Mouse (Mus musculus): ENCODE data around the gene Pi4ka. TPM values are rescaled to one million over a fixed set of nuclear protein-coding genes. Genes with fewer than 3 reads are reported as not detected.

The Pi4ka gene
- polyA plus RNA-seq, 1 experiment: 46.1 TPM

DNA sequence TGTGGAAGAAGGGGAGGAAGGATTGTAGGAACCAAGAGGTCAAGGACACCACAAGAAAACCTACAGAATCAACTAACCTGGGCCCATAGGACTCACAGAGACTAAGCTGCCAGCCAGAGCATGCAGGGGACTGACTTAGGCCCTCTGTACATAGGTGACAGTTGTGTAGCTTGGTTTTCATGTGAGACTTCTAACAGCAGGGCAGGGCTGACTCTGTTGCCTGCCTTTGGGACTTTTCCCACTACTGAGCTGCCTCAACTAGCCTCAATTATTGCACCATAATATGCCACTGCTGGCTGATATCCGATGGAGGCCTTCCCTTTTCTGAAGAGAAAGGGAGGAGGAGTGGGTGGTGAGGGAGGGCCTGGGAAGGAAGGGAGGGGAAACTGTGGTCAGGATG, 59.3 kb downstream of the Pi4ka start:
- H3K27ac ChIP-seq (ENCODE audit: control insufficient read depth, insufficient read depth, low read depth, low read length, poor library complexity): no peak overlapping the region
- no peaks in the 10 kb centered on the region for H3K4me1 ChIP-seq (ENCODE audit: control insufficient read depth, insufficient read depth, low read length)
- 36% methylated on average over 1 of the region's 1 CpGs for WGBS
- TF ChIP-seq POLR2A (IDR thresholded peaks at IDR 0.05; ENCODE audit: borderline replicate concordance, control insufficient read depth, low read depth, low read length) (no peak), CTCF (IDR thresholded peaks at IDR 0.05; ENCODE audit: control insufficient read depth, insufficient read depth, low read length) (no peak)
- no peak overlapping the region for H3K4me3 ChIP-seq (replicated peaks; ENCODE audit: control insufficient read depth, low read depth, low read length)

DNA sequence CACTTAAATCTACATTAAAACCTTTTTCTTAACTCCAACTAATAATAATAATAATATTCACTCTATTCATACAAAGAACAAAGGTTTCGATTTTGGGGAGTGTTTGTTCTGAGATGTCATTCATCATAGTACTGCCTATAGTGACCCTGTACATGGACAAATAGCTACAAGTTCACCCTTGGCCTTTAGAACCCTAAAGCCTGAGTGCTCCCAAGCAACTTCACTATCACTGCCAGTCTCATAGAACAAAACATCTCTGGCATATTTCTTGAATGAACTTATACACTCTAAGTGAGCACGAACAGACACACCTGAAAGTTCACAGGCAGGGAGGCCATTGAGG, 60.3 kb downstream of the Pi4ka start:
- no peak for TF ChIP-seq CTCF (IDR thresholded peaks at IDR 0.05; ENCODE audit: control insufficient read depth, insufficient read depth, low read length)
- TF ChIP-seq POLR2A (IDR thresholded peaks at IDR 0.05; ENCODE audit: borderline replicate concordance, control insufficient read depth, low read depth, low read length): no peak
- H3K27ac ChIP-seq (ENCODE audit: control insufficient read depth, insufficient read depth, low read depth, low read length, poor library complexity): no peak overlapping the region
- H3K4me3 ChIP-seq (replicated peaks; ENCODE audit: control insufficient read depth, low read depth, low read length): no peak overlapping the region
- WGBS: 81% methylated on average over 2 of the region's 2 CpGs
- no peaks in the 10 kb centered on the region for H3K4me1 ChIP-seq (ENCODE audit: control insufficient read depth, insufficient read depth, low read length)

DNA sequence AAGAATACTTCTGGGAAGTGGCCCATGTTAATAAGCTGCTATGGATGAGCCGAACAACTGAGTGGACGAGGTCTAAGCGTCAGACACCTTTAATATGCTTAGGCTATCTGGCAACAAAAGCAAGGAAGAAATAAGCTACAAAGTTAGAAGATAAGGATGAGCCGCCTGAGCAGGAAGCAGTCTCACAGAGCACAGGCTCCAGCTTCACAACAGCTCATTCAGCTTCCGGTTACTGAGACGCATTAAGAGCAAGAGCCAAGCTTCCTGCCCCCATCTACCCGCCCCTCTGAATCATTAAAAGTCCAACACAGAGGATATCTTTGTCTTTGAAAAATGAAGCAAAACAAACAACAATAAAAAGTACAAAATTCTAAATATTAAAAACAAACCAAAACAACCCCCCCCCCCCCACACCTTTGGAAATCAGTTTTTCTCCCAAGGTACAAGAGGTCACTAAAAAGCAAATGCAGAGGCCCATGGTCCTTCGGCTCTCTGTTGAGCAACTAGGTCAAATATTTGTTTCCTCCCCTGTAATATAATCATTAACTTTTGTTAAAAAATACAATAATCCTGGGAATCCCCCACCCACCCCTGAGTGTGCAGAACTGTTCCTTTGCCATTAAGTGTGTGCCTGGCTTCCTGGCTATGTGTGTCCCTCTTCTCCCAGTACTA, 60.8 kb downstream of the Pi4ka start:
- H3K4me1 ChIP-seq (ENCODE audit: control insufficient read depth, insufficient read depth, low read length): no peaks in the 10 kb centered on the region
- WGBS: 88% methylated on average over 8 of the region's 8 CpGs
- TF ChIP-seq POLR2A (IDR thresholded peaks at IDR 0.05; ENCODE audit: borderline replicate concordance, control insufficient read depth, low read depth, low read length) (no peak), CTCF (IDR thresholded peaks at IDR 0.05; ENCODE audit: control insufficient read depth, insufficient read depth, low read length) (no peak)
- no peak overlapping the region for H3K27ac ChIP-seq (ENCODE audit: control insufficient read depth, insufficient read depth, low read depth, low read length, poor library complexity)
- H3K4me3 ChIP-seq (replicated peaks; ENCODE audit: control insufficient read depth, low read depth, low read length): no peak overlapping the region

DNA sequence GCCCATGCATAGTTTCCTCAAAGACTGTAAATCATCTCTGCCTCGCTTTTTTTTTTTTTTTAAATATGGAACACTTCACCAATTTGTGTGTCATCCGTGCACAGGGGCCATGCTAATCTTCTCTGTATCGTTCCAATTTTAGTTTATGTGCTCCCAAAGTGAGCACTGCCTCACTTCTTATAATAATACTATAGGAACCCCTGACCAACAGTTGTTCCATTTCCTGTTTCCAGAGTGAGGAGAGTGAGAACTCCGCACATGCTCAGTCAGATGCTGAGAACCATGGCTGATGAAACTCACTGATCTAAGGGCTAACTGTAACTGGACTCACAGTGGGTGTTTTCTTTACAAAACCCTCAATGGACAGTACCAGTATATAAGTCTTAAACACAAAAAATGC, 64.3 kb downstream of the Pi4ka start:
- TF ChIP-seq POLR2A (IDR thresholded peaks at IDR 0.05; ENCODE audit: borderline replicate concordance, control insufficient read depth, low read depth, low read length): no peak
- no peak for TF ChIP-seq CTCF (IDR thresholded peaks at IDR 0.05; ENCODE audit: control insufficient read depth, insufficient read depth, low read length)
- H3K4me1 ChIP-seq (ENCODE audit: control insufficient read depth, insufficient read depth, low read length): no peaks in the 10 kb centered on the region
- no peak overlapping the region for H3K4me3 ChIP-seq (replicated peaks; ENCODE audit: control insufficient read depth, low read depth, low read length)
- 82% methylated on average over 4 of the region's 4 CpGs for WGBS
- H3K27ac ChIP-seq (ENCODE audit: control insufficient read depth, insufficient read depth, low read depth, low read length, poor library complexity): no peak overlapping the region

DNA sequence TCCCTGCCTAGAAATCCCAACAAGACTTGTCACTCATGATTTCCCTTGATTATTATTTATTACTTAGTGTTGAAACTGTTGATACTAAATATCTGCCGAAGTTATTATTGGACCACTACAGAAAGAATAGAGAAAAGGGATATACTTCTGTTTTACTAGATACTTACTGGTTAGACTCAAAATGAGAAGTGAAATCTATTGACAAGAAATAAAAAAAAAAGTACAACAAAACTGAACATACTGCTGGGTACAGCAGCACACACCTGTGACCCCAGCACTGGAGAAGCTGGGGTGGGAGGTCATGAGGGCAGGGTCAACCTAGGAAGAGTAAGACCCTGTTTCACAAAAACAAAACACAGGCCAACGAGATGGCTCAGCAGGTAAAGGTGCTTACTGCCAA, 65.4 kb downstream of the Pi4ka start:
- Histone ChIP-seq H3K4me1 (ENCODE audit: control insufficient read depth, insufficient read depth, low read length) (no peaks in the 10 kb centered on the region), H3K4me3 (replicated peaks; ENCODE audit: control insufficient read depth, low read depth, low read length) (no peak overlapping the region), H3K27ac (ENCODE audit: control insufficient read depth, insufficient read depth, low read depth, low read length, poor library complexity) (no peak overlapping the region)
- TF ChIP-seq CTCF (IDR thresholded peaks at IDR 0.05; ENCODE audit: control insufficient read depth, insufficient read depth, low read length) (no peak), POLR2A (IDR thresholded peaks at IDR 0.05; ENCODE audit: borderline replicate concordance, control insufficient read depth, low read depth, low read length) (no peak)
- 86% methylated on average over 2 of the region's 2 CpGs for WGBS

DNA sequence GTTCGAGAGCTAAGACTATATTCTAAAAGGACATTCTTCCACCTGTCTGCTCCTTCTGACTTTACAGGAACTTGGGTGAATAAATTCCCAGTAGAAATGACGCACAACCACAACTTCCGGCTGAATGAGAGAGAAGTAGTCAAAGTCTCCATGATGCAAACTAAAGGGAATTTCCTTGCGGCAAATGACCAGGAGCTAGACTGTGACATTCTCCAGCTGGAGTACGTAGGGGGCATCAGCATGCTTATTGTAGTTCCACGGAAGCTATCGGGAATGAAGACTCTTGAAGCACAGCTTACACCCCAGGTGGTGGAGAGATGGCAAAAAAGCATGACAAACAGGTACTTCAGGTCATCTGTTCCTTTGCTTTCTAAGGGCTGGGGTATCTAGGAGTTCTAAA, 66.4 kb downstream of the Pi4ka start:
- WGBS: 92% methylated on average over 7 of the region's 7 CpGs
- no peaks in the 10 kb centered on the region for H3K4me1 ChIP-seq (ENCODE audit: control insufficient read depth, insufficient read depth, low read length)
- TF ChIP-seq POLR2A (IDR thresholded peaks at IDR 0.05; ENCODE audit: borderline replicate concordance, control insufficient read depth, low read depth, low read length) (no peak), CTCF (IDR thresholded peaks at IDR 0.05; ENCODE audit: control insufficient read depth, insufficient read depth, low read length) (no peak)
- no peak overlapping the region for H3K4me3 ChIP-seq (replicated peaks; ENCODE audit: control insufficient read depth, low read depth, low read length)
- no peak overlapping the region for H3K27ac ChIP-seq (ENCODE audit: control insufficient read depth, insufficient read depth, low read depth, low read length, poor library complexity)

DNA sequence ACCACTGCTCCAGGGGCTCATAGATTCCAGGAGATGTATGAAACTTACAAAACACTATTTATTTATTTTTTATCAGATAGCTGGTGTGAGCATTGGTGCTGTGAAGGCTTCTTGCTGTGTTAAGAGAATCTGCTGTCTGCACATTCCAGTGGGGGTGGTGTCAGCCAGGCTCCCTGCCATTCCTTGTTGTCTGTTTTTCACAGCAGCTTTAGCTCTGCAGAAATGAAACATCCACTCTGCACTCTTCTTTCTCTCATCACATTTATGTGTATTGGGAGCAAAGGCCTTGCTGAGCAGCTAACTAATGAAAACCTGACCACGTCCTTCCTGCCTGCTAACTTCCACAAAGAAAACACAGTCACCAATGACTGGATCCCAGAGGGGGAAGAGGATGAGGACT, 70.0 kb downstream of the Pi4ka start:
- TF ChIP-seq POLR2A (IDR thresholded peaks at IDR 0.05; ENCODE audit: borderline replicate concordance, control insufficient read depth, low read depth, low read length) (no peak), CTCF (IDR thresholded peaks at IDR 0.05; ENCODE audit: control insufficient read depth, insufficient read depth, low read length) (no peak)
- no peak overlapping the region for H3K4me3 ChIP-seq (replicated peaks; ENCODE audit: control insufficient read depth, low read depth, low read length)
- no peaks in the 10 kb centered on the region for H3K4me1 ChIP-seq (ENCODE audit: control insufficient read depth, insufficient read depth, low read length)
- H3K27ac ChIP-seq (ENCODE audit: control insufficient read depth, insufficient read depth, low read depth, low read length, poor library complexity): no peak overlapping the region
- WGBS: 65% methylated on average over 1 of the region's 1 CpGs

DNA sequence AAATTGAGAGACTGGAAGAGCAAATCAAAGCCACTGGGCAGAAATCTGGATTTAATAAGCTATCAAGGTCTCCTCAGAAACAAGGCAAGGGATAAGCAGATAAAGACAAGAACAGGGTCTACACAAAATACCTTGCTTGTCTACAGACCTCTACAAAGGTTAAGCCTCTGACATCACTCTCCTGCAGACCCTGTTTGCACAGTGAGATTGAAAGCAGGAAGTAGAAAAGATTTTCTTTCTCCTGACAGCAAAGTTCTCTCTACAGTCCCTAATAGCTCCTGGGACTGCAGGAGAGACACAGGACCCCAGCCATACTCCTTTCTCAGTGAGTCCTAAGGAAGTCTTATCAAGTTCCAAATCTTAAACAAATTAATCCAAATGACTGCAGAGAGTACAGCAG, 71.5 kb downstream of the Pi4ka start:
- no peaks in the 10 kb centered on the region for H3K4me1 ChIP-seq (ENCODE audit: control insufficient read depth, insufficient read depth, low read length)
- H3K4me3 ChIP-seq (replicated peaks; ENCODE audit: control insufficient read depth, low read depth, low read length): no peak overlapping the region
- TF ChIP-seq POLR2A (IDR thresholded peaks at IDR 0.05; ENCODE audit: borderline replicate concordance, control insufficient read depth, low read depth, low read length) (no peak), CTCF (IDR thresholded peaks at IDR 0.05; ENCODE audit: control insufficient read depth, insufficient read depth, low read length) (no peak)
- no peak overlapping the region for H3K27ac ChIP-seq (ENCODE audit: control insufficient read depth, insufficient read depth, low read depth, low read length, poor library complexity)

DNA sequence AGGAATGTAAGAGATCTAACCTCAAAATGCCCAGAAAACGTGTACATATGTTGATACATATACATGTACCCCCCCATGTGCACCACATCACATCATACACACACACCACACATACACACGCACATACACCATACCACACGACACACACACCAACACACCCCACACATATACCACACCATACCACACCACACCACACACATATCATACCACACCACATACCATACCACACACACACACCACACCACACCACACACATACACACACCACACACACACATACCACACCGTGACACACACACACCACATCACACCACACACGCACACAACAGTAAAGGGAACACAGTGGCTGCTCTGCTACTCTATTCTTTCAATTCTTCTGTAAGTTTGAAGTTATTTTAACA, 74.3 kb downstream of the Pi4ka start:
- no peak for TF ChIP-seq CTCF (IDR thresholded peaks at IDR 0.05; ENCODE audit: control insufficient read depth, insufficient read depth, low read length)
- no peaks in the 10 kb centered on the region for H3K4me1 ChIP-seq (ENCODE audit: control insufficient read depth, insufficient read depth, low read length)
- H3K4me3 ChIP-seq (replicated peaks; ENCODE audit: control insufficient read depth, low read depth, low read length): no peak overlapping the region
- 85% methylated on average over 5 of the region's 5 CpGs for WGBS
- no peak overlapping the region for H3K27ac ChIP-seq (ENCODE audit: control insufficient read depth, insufficient read depth, low read depth, low read length, poor library complexity)
